Mouse (Mus musculus) lung, postnatal 0 days (tissue): Measurements from ENCODE around the gene Yap1. TPM values are rescaled to one million over a fixed set of nuclear protein-coding genes. Genes with fewer than 3 reads are reported as not detected.
A peak's percentile ranks its signal among the peaks of the same experiment; 100 is the strongest.

Experiments used
- ATAC-seq: fragments of 200-750 bp; cut with Nextera tagmentation; 2 replicates; pipeline ENCODE4 v1.8.0; 2017; ENCODE audit warnings: moderate library complexity
- DNase-seq: peaks from one replicate; pipeline ENCODE4 v3.0.0-alpha.2; 2016; ENCODE audit warnings: low spot score
- H3K27ac ChIP-seq: fragments of 300-500 bp; sonication (generic); 2 replicates; pipeline ENCODE4 v1.5.1; 2014; ENCODE audit warnings: antibody characterized with exemption, mild to moderate bottlenecking, low read length, mixed read lengths
- H3K27me3 ChIP-seq: fragments of 300-500 bp; sonication (generic); replicated peaks from 2 replicates; pipeline ENCODE4 v1.6.1; 2014; ENCODE audit warnings: low read length, mixed read lengths; ENCODE audit not compliant: insufficient read depth
- H3K36me3 ChIP-seq: fragments of 300-500 bp; sonication (generic); 2 replicates; pipeline ENCODE4 v1.6.1; 2014; ENCODE audit warnings: low read length, mixed read lengths; ENCODE audit not compliant: insufficient read depth
- H3K4me1 ChIP-seq: fragments of 300-500 bp; sonication (generic); 2 replicates; pipeline ENCODE4 v1.6.1; 2014; ENCODE audit warnings: antibody characterized with exemption, low read depth, low read length, mixed read lengths; ENCODE audit not compliant: insufficient read depth
- H3K4me2 ChIP-seq: fragments of 300-500 bp; sonication (generic); replicated peaks from 2 replicates; pipeline ENCODE4 v1.6.1; 2014; ENCODE audit warnings: low read depth, mild to moderate bottlenecking, low read length, moderate library complexity, mixed read lengths
- H3K4me3 ChIP-seq: fragments of 300-500 bp; sonication (generic); 2 replicates; pipeline ENCODE4 v1.5.1; 2014; ENCODE audit warnings: low read depth, low read length
- H3K9ac ChIP-seq: fragments of 300-500 bp; sonication (generic); replicated peaks from 2 replicates; pipeline ENCODE4 v1.6.1; 2014; ENCODE audit warnings: low read depth, mild to moderate bottlenecking
- H3K9me3 ChIP-seq: fragments of 300-500 bp; sonication (generic); 2 replicates; pipeline ENCODE4 v1.6.1; 2016; ENCODE audit warnings: low read length, mixed read lengths
- CTCF ChIP-seq: IDR thresholded peaks from 2 replicates; pipeline ENCODE4 v1.5.1; 2016; ENCODE audit warnings: antibody characterized with exemption, mild to moderate bottlenecking
- EP300 ChIP-seq: IDR thresholded peaks from 2 replicates; pipeline ENCODE4 v1.6.1; 2016; ENCODE audit warnings: antibody characterized with exemption, mild to moderate bottlenecking, control low read depth
- WGBS: fragments of 180-500 bp; shearing (Covaris S2); extraction: QIAGEN DNeasy Blood & Tissue Kit; methylation state at CpG from one replicate; pipeline ENCODE4 v1.1.7; 2014; 5-methylcytosine and 5-hydroxymethylcytosine counted together
- polyA plus RNA-seq: library from polyadenylated mRNA; unstranded; fragments of >200 nt; fragmentation: Nextera tagmentation; extraction: Ambion mirVana; gene quantifications from 2 replicates; pipeline ENCODE4 v1.2.1, GENCODE M21; 2015

Yap1 gene
- polyA plus RNA-seq, 1 experiment from 2014 or later: 17.0 TPM

GRCm38 (mm10) chr9:7963867-7964266, 40.5 kb downstream of the Yap1 start:
- peaks cover 3% of the 10 kb centered on the region; the same call in 1 of the 2 replicates for H3K4me1 ChIP-seq
- H3K36me3 ChIP-seq: no peaks in the 10 kb centered on the region
- no peak for DNase-seq

GRCm38 (mm10) chr9:7962915-7963314, 41.5 kb downstream of the Yap1 start:
- Histone ChIP-seq H3K4me3 (no peak overlapping the region), H3K9me3 (no peaks in the 10 kb centered on the region), H3K27me3 (no peaks in the 10 kb centered on the region), H3K36me3 (no peaks in the 10 kb centered on the region), H3K27ac (no peak overlapping the region), H3K4me2 (no peak overlapping the region), H3K9ac (no peak overlapping the region), H3K4me1 (peaks cover 3% of the 10 kb centered on the region; the same call in 1 of the 2 replicates)
- DNase-seq (no peak), ATAC-seq (no peak)
- 78% methylated on average over 7 of the region's 7 CpGs for WGBS
- no peak for TF ChIP-seq CTCF
- no peak for TF ChIP-seq EP300

More at GRCm38 (mm10) chr9:7963867-7964266, 40.5 kb downstream of the Yap1 start:
- TF ChIP-seq CTCF (no peak), EP300 (no peak)
- Histone ChIP-seq H3K9me3 (no peaks in the 10 kb centered on the region), H3K4me2 (no peak overlapping the region), H3K9ac (no peak overlapping the region), H3K27ac (no peak overlapping the region), H3K27me3 (no peaks in the 10 kb centered on the region), H3K4me3 (no peak overlapping the region)
- WGBS: 82% methylated on average over 2 of the region's 2 CpGs
- ATAC-seq: no peak

GRCm38 (mm10) chr9:7961366-7962160, 42.8 kb downstream of the Yap1 start:
- Histone ChIP-seq H3K4me1 (peaks cover 3% of the 10 kb centered on the region; the same call in 1 of the 2 replicates), H3K36me3 (no peaks in the 10 kb centered on the region), H3K9ac (no peak overlapping the region), H3K9me3 (no peaks in the 10 kb centered on the region), H3K27ac (peak overlapping the region; percentile 61; the same call in 1 of the 2 replicates), H3K27me3 (no peaks in the 10 kb centered on the region), H3K4me2 (no peak overlapping the region), H3K4me3 (no peak overlapping the region)
- no peak for ATAC-seq
- peak; percentile 76 for DNase-seq
- WGBS: 40% methylated on average over 21 of the region's 21 CpGs
- no peak for TF ChIP-seq CTCF
- no peak for TF ChIP-seq EP300

GRCm38 (mm10) chr9:7960382-7960781, 44.0 kb downstream of the Yap1 start:
- H3K4me2 ChIP-seq: no peak overlapping the region
- H3K27ac ChIP-seq: peak overlapping the region; percentile 61
- no peaks in the 10 kb centered on the region for H3K9me3 ChIP-seq
- WGBS: 45% methylated on average over 9 of the region's 9 CpGs
- H3K4me3 ChIP-seq: no peak overlapping the region
- peak; percentile 91 for ATAC-seq
- H3K27me3 ChIP-seq: no peaks in the 10 kb centered on the region
- peaks cover 3% of the 10 kb centered on the region; the same call in 1 of the 2 replicates for H3K4me1 ChIP-seq
- no peak for TF ChIP-seq CTCF
- TF ChIP-seq EP300: peak; percentile 43; the same call in 1 of the 2 replicates
- peak; percentile 92 for DNase-seq
- no peak overlapping the region for H3K9ac ChIP-seq
- 0 out of 2 replicates have a peak, but pooled peaks cover 4% of the 10 kb centered on the region for H3K36me3 ChIP-seq

GRCm38 (mm10) chr9:7959301-7959700, 45.1 kb downstream of the Yap1 start:
- TF ChIP-seq CTCF (no peak), EP300 (no peak)
- WGBS: 74% methylated on average over 2 of the region's 2 CpGs
- DNase-seq (no peak), ATAC-seq (no peak)
- Histone ChIP-seq H3K36me3 (peaks cover 9% of the 10 kb centered on the region; the same call in 1 of the 2 replicates), H3K4me1 (peaks cover 3% of the 10 kb centered on the region; the same call in 1 of the 2 replicates), H3K4me3 (no peak overlapping the region), H3K27me3 (no peaks in the 10 kb centered on the region), H3K27ac (0 out of 2 replicates have a peak overlapping the region, but pooled peaks have one; percentile 38), H3K4me2 (no peak overlapping the region), H3K9me3 (no peaks in the 10 kb centered on the region), H3K9ac (no peak overlapping the region)

GRCm38 (mm10) chr9:7958025-7958593, 46.3 kb downstream of the Yap1 start:
- no peak overlapping the region for H3K27ac ChIP-seq
- no peak for ATAC-seq
- no peak overlapping the region for H3K4me2 ChIP-seq
- no peak for DNase-seq
- H3K4me1 ChIP-seq: peaks cover 3% of the 10 kb centered on the region; the same call in 1 of the 2 replicates
- no peak overlapping the region for H3K4me3 ChIP-seq
- H3K9ac ChIP-seq: no peak overlapping the region
- no peak for TF ChIP-seq EP300
- TF ChIP-seq CTCF: no peak
- H3K27me3 ChIP-seq: no peaks in the 10 kb centered on the region
- H3K9me3 ChIP-seq: no peaks in the 10 kb centered on the region
- 65% methylated on average over 7 of the region's 7 CpGs for WGBS
- H3K36me3 ChIP-seq: peaks cover 9% of the 10 kb centered on the region; the same call in 1 of the 2 replicates
